Mouse (Mus musculus) spleen, postnatal 36 days (tissue): Measurements from ENCODE around the gene Rhou.

Experiments
- DNase-seq, 2 experiments: peaks; one replicate each; pipeline ENCODE4 v3.0.0; 2022; ENCODE audit warnings: low spot score in 2 of 2, mixed read lengths in 1 of 2

Rhou gene

DNA sequence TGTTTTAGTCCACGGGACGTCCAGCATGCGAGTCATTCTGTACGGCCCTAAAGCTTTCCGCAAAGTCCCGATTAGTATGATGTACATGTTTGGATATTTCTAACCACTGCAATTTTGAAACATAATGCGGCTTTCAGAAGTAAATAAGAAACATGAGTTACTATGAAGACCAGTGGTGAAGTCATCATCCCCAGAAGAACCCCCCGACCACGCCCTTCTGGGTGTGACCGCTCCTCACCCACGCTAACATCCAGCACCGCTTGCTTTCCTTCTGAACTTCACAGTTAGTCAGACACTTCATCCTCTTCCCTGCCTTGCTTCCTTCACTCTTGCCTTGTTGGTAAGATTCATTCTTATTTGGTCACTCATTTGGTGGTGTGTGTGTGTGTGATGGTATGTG, 4.2 kb upstream of the Rhou start:
- DNase-seq = no peak

DNA sequence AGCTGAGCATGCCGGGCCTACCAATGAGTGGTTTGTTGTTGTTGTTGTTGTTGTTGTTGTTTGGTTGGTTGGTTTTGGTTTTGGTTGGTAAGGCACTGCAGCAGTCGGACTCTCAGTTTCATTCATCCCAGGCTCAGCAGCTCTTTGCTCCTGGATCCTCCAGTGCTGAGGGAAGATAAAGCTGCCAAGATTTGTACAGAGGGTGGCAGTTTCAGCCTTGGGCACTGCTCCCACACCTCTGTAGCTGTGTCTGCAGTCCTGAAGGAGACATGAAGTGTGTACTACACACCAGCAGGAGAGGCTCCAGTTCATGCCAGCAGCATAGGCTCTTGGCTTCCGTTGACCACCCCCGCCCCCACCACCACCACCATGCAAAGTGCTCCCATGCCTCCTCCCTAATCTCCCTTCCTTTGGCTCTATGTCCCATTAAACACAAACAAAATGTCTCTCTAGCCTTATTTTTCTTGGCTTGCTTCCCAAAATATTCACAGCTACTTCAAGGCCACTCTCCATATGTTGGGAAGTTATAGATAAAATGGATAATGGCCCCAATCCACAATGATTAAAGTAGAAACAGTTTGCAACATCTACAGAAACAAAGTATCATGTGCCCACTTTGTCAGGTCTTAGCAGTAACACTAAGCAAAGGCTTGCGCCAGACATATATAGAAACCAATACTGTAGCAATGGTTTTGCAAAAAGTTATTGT, 2.2 kb upstream of the Rhou start:
- no peak for DNase-seq

DNA sequence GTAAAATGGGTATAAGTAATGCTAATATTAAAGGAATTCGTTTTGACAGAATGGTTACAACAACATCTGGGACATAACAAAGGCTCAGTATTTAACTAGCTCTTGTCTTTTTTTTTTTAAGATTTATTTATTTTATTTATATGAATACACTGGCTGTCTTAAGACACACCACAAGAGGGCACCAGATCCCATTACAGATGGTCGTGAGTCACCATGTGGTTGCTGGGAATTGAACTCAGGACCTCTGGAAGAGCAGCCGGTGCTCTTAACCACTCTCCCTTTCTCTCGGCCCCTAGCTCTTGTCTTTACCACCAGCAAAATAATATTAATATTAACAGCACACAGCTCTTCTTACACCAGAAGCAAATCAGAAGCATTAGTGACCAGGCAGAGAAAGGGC, 1.1 kb upstream of the Rhou start:
- DNase-seq = no peak

DNA sequence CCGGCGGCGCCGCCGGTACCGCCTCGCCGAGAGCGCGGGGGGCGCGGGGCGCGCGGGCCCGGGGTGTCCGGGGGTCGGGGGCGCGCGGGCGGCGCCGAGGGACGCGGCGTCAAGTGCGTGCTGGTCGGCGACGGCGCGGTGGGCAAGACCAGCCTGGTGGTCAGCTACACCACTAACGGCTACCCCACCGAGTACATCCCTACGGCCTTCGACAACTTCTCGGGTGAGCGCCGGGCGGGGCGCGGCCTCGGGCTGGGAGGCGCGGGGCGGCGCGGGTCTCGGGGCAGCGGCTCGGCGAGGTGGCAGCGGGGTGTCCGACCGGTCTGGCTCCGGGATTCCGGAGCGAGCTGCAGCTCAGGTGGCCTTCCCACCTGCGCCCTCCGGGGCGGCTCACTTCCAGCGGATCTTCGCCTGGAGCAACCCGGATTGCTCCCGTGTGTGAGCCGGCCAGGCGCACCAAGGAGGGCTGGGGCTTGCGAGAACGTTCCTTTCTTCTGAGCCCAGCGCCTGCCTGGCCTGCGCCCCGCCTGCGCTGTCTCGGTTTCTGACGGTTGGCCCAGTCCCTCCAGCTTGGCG, 353 bp downstream of the Rhou start:
- DNase-seq = no peak

DNA sequence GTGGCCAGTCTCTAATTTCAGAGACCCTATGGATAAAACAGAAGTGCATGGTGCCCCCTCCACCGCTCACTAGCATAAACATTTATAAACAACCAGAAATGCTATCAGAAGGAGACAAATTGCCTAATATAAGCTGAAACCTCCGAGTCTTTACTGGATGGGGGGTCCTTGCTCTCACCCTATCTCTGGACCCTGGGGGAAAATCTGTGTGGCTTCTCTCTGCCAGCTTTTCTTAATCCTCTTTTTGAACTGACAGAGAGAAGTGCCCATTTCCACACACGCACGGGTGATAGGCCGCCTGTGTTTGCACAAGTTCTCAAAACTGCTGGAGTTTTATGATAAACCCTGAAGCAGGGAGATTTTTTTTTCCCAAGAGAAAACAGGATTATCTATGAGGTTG, 1.0 kb downstream of the Rhou start:
- DNase-seq = no peak

DNA sequence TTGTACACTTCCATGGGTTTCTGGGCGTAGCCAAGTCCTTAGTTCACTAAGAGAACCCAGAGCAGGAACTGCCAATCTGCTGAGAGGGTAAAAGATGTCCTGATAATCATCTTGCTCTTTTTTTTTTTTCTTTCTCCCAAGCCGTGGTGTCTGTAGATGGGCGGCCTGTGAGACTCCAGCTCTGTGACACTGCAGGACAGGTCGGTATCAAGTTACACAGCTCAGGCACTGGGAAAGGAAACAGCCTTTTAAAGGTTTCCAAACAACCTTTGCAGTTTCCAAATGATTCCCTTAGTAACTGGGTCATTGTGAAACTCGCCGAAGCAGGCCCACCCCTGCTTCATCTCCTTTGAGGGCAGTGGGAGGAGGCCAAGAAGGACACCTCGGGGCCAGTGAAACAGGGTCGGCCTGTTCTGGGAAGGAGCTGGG, 1.6 kb downstream of the Rhou start:
- DNase-seq = no peak

DNA sequence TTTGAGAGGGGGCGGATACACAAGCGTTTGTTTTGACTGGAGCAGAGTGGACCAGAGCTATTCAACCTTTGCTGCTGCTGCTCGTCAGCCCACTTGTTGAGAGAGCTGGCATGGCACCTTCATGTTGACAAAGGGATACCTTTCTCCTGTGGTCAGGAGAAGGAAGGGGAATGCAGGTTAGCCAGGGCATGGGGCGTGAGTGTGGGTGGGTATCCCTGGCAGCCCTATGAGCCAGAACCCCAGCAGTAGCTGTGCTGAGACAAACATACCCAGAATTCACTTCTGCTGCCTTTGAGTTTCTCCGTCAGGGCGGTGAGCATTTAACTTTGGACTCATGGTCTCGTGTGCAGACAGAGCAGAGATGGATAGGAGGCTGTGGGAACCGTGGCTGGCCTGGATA, 4.1 kb downstream of the Rhou start:
- DNase-seq = no peak

DNA sequence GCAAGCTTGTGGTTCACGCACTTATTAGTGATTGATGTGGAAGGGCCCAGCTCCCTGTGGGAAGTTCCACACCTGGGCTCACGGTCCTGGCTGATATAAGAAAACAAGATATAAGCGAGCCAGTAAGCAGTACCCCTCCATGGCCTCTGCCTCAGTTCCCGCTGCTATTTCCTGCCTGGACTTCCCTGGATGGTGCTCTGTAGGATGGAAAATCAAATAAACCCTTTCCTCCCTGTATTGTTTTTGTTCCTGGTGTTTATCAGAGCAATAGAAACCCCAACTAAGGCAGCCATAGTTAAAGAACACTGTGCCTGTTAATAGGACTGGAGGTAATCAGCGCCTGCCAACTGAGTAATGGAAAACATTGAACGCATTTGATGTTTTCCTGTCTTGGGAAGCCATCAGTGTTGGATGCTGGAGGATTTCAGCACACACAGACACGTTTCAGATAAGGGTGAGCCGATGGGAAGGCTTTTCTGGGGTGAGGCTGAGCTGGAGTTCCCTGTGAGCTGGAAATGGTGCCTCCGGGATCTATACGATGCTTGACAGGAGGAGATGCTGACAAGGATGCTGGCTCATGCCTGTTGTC, 5.8 kb downstream of the Rhou start:
- no peak for DNase-seq

DNA sequence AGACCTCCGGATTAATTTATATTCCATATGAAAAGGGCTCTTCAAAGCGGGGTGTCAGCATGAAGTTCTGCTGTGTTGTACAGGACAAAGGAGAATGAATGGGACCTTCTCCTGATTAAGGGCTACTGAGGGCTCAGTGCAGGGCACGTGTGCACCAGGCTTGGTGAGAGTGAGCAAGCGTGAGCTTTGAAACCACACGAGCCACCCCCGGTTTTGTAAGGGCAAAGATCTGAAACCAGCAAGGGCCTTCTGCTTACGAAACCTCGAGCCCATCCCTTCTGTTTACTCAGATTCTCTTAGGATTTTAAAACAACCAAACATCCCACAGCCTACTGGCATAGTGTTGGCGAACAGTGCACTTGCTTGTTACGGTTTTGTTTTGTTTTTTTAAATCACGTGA, 7.8 kb downstream of the Rhou start:
- DNase-seq = no peak

DNA sequence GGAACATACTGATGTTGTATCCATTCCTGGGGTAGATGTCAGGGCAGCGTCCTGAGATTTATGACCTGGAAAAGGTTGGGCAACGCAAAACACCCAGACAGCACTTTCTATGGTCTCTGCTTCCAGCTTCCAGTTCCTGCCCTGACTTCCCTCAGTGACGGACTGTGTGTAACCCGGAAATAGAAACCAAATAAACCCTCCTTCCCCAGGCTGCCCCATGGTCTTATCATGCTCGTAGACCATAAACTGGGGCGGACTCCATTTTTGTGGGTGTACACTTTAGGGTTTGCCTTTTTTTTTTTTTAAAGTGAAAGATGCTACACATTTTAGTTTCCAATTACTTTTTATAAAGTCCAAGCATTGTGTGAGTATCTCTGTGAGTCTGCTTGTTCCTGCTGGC, 11.9 kb downstream of the Rhou start:
- no peak for DNase-seq

DNA sequence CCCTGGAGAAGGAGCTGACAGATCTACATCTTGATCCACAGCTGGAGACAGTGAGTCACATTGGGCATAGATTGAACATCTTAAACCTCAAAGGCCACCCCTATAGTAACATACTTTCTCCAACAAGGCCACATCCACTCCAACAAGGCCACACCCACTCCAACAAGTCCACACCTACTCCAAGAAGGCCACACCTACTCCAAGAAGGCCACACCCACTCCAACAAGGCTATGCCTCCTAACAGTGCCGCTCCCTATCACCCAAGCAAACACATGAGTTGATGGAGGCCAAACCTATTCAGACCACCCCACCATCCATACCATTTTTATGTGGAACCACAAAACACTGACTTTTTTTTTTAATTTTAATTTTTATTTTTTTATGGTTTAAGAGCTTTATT, 13.1 kb downstream of the Rhou start:
- DNase-seq = no peak

DNA sequence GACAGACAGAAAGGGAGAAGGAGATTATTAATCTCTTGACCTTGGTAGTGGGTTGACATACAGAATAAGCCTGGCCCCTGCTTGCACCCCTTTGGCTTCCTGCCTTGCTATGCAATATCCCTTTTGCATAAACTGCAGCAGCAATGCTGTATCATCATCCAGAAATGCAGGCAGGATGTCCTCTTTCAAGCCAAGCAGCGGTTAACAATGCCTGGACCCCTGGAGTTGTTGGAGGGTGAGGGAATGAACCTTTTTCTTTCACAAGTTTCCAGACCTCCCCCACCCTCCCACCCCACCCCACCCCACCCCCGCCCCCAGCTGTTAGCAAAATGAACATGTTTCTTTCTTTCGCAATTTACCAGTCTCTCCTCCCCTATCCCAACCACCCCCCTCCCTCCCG, 15.0 kb downstream of the Rhou start:
- DNase-seq = no peak

DNA sequence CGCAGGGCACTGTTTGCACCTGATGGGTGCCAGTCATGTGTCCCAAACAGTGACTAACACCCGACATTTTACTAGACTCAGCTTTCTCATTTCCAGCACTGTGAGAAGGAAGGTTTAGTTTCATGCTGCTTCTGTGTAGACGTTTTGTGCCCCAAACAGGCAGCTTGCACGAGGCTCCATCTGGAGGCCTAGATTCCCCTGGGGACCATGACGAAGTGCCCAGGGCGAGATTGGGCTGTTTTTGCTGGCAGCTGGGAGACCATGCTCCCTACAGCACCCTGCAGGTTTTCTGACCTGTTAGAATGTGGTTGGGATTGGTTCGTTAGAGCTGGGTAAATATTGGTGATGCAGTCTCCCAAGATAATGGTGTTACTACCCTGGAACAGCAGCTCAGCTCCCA, 17.0 kb downstream of the Rhou start:
- no peak for DNase-seq

DNA sequence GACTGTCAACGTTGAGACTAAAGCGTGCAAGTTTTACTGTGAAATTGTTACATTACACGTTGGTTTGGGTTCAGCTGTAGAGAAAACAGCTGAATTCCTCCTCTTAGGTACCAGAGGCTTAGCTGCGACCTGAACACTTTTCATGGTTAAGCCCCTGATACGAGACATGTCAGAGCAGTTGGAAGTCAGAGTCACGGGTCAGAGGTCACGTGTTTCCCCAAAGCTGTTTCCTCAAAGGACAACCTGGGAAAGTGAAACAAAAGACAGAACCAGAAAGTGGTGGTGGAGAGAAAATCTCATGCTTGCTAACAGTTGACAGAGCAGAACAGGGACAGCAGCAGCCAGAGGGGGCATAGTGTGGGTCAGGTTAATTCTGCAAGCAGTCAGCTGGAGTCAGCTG, 17.7 kb downstream of the Rhou start:
- no peak for DNase-seq

DNA sequence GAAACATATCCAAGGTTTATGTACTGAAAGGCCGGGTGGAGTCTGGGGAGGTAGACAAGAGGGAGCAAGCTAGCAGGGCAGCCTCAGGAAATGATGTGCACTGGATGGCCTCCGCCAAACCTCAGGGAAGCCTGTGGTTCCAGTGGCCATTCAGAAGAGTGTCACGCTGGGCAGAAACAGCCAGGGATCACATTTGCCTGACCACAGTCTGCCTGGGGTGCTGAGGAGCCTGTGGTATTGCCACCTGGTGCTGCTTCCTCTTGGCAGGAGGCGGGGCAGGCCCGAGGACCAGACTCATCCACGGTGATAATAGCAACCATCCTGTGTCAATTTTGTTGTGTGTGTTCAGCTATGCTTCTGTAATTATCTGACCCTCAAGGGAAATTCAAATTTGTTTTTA, 18.9 kb downstream of the Rhou start:
- DNase-seq = no peak

DNA sequence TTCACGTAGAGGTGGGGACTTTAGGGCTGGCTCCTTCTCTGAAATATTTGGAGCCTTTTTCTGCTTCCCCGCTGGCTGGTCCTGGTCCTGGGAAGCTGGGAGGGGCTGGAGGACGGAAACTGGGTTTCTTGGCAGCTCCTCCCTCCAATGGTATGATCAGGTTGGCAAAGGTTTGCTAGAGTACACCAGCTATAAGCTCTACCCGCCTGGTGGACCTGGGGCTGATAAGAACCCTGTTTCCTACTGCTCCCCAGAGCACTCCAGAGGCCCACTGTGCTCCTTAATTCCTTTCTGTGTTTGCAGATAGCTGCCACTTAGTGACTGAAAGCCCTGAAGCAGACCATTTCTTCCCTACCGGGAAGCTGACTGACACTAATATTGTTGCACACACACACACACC, 21.9 kb downstream of the Rhou start:
- DNase-seq = no peak

DNA sequence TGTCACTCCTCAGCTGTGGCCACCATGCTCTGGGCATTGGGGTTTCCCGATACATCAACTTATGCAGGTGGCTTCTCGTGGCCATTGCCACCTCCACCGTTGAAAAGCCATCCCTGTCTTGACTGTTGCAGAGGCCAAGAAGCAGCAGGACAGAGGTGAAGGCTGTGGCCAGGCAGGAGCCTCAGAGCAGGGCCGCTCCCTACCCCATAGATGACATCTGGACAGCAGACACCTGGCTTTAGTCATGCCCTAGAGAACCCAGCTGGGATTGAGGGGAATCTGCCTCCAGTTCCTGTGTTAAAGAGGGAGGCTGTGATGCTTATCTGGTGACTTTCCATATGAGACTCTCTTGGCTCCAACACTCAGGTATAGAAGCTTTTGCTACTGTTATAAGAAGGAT, 24.7 kb downstream of the Rhou start:
- DNase-seq = no peak

DNA sequence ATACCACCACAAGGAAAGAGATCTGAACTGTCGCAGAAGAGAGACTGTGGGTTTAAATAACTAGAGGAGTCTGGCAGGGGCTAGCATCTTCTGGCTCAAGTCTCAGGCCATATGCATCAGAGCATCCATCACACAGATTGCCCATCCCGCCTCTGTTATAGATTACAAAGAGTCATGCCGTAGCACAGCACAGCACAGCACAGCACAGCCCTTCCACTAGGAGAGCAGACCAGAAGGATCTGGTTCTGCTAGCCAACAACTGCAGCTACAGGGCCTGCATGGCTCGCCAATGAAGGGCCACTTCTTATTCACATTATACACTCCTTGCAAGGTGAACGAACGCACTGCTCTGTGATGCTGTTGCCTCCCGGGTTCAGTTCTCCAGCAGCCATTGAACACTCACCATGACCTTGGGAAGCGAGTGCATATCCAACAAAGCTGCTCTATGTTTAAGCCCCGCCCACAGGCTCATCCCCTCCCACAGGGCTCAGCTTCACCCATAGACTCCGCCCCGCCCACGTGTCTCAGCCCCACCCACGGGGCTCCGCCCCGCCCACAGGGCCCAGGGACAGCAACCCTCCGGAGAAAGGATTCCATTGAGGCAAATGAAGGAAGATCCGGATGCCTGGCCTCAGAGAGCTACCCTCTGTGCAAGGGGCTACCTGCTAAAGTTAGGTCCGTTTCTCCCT, 28.5 kb downstream of the Rhou start:
- DNase-seq = no peak

DNA sequence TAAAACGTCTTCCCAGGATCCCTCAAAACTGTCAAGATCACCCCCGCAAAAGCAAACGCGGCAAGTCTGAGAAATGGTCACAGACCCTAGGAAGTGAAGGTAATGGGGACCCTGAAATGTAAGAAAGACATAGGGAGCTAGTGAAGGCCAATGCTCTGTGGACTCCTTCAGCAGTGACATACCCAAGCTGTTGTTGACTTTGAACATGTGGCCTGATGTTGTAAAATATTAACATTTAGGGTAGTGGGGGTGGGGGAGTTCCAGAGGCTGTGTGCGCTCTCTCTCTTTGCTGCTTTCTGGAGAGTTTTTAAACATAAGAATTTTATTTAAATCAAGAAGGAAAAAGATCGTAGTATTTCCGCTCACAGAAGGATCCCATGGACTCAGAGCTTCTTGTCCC, 29.6 kb downstream of the Rhou start:
- DNase-seq = no peak

DNA sequence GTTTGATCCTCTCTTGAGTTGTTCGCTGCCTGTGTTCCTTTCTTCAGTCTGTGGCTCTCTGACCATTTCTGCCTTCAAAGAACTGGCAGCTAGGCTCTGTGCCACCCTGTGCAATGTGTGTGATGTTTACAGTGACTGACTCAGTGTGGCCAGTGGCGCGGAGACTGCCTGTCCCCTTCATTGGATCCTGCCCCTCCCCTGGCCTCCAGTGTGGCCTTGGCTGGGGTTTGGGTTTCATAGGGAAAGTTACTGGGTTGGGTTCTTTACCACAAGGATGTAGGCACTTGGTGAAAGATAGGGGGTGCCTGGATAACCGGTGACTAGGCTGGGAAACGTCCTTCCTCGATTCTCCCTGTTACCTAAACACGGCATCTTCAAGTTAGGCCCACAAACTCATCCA, 31.1 kb downstream of the Rhou start:
- no peak for DNase-seq

DNA sequence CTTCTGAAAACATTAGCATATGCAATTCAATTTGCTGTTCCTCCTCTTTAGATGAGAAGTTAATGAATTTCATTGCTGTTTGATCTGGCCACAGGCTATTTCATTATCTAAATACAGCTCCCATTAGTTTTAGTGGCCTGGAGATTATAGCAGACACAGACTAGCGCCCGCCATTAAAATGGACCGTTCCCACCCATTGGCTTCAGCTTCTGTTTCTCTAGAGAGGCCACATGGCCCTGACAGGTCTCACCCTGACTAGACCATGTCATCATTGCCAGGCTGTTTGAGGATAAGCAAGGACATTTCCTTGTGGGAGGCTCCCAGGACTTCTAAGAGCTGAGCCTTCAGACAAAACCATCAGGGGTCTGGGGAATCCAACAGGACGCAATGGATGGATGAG, 31.7 kb downstream of the Rhou start:
- DNase-seq = no peak

DNA sequence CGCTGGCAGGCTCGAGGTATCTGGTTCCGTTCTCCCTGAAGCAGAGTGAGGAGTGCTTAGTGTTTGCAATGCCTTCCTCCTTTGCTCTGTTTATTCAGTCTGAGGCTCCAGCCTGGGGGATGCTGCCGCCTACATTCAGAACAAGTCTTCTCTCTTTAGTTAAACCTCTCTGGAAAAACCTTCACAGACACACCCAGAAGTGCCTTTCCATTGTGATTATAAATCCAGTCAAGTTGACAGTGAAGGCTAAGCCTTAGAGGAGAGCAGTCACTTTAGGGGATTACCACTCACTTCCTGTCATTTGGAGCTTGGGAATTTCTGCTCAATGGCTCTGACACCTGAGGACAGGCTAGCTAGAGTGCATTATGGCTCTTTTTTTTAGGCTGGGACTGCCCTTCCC, 34.1 kb downstream of the Rhou start:
- no peak for DNase-seq
